Mouse (Mus musculus): ENCODE data around the gene Pitpnb.

- TF ChIP-seq EP300 (optimal IDR thresholded peaks at IDR 0.05), result no peak
- no peak for TF ChIP-seq CTCF (IDR thresholded peaks at IDR 0.05; ENCODE audit: low read depth)
These were observed 89.6 kb downstream of the Pitpnb start for GRCm38 (mm10) chr5:111420011-111420691.

All from stomach, postnatal 0 days (tissue).